Mouse (Mus musculus) liver, embryonic 15.5 days (tissue): ENCODE results near the gene Vps13a. TPM values are rescaled to one million over a fixed set of nuclear protein-coding genes. Genes with fewer than 3 reads are reported as not detected.
A peak's percentile ranks its signal among the peaks of the same experiment; 100 is the strongest.
"Not testable (repeated sequence)": the region's sequence is repeated elsewhere in the genome, so short reads cannot be mapped to it uniquely, and the experiment has no call there.

Source experiments
- ATAC-seq: fragments of 200-750 bp; cut with Nextera tagmentation; 2 replicates; pipeline ENCODE4 v1.8.0; 2017; ENCODE audit warnings: moderate number of reproducible peaks, mild to moderate bottlenecking, moderate library complexity; ENCODE audit not compliant: insufficient read depth
- H3K27ac ChIP-seq: fragments of 300-500 bp; sonication (generic); replicated peaks from 2 replicates; pipeline ENCODE4 v1.5.1; 2015; ENCODE audit warnings: mild to moderate bottlenecking, inconsistent platforms
- H3K27me3 ChIP-seq: fragments of 300-500 bp; sonication (generic); 2 replicates; pipeline ENCODE4 v1.6.1; 2015; ENCODE audit warnings: mild to moderate bottlenecking, inconsistent platforms
- H3K36me3 ChIP-seq: fragments of 300-500 bp; sonication (generic); replicated peaks from 2 replicates; pipeline ENCODE4 v1.6.1; 2015; ENCODE audit warnings: moderate library complexity, mild to moderate bottlenecking, inconsistent platforms
- H3K4me1 ChIP-seq: fragments of 300-500 bp; sonication (generic); replicated peaks from 2 replicates; pipeline ENCODE4 v1.6.1; 2015; ENCODE audit warnings: inconsistent platforms
- H3K4me2 ChIP-seq: fragments of 300-500 bp; sonication (generic); 2 replicates; pipeline ENCODE4 v1.6.1; 2015; ENCODE audit warnings: moderate library complexity, mild to moderate bottlenecking, inconsistent platforms
- H3K4me3 ChIP-seq: fragments of 300-500 bp; sonication (generic); replicated peaks from 2 replicates; pipeline ENCODE4 v1.5.1; 2015; ENCODE audit warnings: mild to moderate bottlenecking, inconsistent platforms
- H3K9ac ChIP-seq: fragments of 300-500 bp; sonication (generic); 2 replicates; pipeline ENCODE4 v1.6.1; 2015; ENCODE audit warnings: moderate library complexity, mild to moderate bottlenecking, inconsistent platforms
- H3K9me3 ChIP-seq: fragments of 300-500 bp; sonication (generic); replicated peaks from 2 replicates; pipeline ENCODE4 v1.6.1; 2016; ENCODE audit warnings: inconsistent platforms
- WGBS: fragments of 180-500 bp; shearing (Covaris S2); methylation state at CpG from one replicate; pipeline ENCODE4 v1.1.7; 2015; ENCODE audit warnings: mixed read lengths; ENCODE audit not compliant: insufficient replicate concordance; 5-methylcytosine and 5-hydroxymethylcytosine counted together
- polyA plus RNA-seq: library from polyadenylated mRNA; unstranded; fragments of >200 nt; fragmentation: Nextera tagmentation; extraction: Ambion mirVana; gene quantifications from 2 replicates; pipeline ENCODE4 v1.2.1, GENCODE M21; 2015

Vps13a gene
- polyA plus RNA-seq, 1 experiment from 2014 or later: 6.3 TPM

DNA sequence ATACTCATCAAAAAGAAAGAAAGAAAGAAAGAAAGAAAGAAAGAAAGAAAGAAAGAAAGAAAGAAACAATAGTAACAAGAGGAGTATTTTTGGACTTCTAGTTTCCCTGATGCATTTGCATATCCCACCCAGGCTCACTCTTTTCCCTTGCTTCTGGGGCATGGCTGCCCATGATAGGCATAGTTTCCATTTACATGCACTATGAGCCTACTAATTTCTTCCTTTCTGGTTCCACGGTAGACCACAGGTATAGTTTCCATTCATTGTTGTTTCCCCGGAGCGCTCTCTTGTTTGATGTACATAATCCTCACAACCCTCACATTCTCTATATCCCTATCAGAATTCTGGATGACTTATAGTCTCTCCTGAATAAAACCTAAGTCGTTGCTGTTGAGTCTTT, 9.2 kb upstream of the Vps13a start:
- no peaks in the 10 kb centered on the region for H3K36me3 ChIP-seq
- ATAC-seq: no peak
- no peak overlapping the region for H3K27ac ChIP-seq
- H3K4me2 ChIP-seq: no peak overlapping the region
- 62% methylated on average over 4 of the region's 4 CpGs for WGBS
- H3K4me3 ChIP-seq: no peak overlapping the region
- H3K9ac ChIP-seq: no peak overlapping the region
- no peaks in the 10 kb centered on the region for H3K9me3 ChIP-seq
- H3K4me1 ChIP-seq: no peaks in the 10 kb centered on the region
- peaks cover 11% of the 10 kb centered on the region for H3K27me3 ChIP-seq

DNA sequence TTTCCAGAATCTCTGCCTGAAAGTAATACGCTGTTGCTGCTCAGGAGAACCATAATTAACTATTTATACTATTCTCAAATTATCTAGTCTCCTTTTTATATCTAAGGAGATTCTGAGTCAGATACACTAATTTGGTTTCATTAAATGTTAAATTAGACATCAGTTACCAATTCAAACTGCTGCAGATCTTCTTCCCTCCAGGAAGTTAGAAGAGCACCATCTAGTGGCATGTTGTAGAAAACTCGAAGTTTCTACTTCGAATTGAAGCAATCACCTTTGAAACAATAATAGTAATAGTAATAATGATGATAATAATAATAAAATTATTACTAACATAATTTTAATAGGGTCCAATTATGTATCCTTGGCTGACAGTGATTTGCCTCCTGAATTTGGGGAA, 4.1 kb upstream of the Vps13a start:
- no peak overlapping the region for H3K4me2 ChIP-seq
- H3K27ac ChIP-seq: no peak overlapping the region
- H3K36me3 ChIP-seq: no peaks in the 10 kb centered on the region
- H3K9ac ChIP-seq: no peak overlapping the region
- WGBS: 25% methylated on average over 3 of the region's 3 CpGs
- peaks cover 4% of the 10 kb centered on the region; the same call in 1 of the 2 replicates for H3K27me3 ChIP-seq
- no peak overlapping the region for H3K4me3 ChIP-seq
- peaks cover 12% of the 10 kb centered on the region for H3K4me1 ChIP-seq
- no peaks in the 10 kb centered on the region for H3K9me3 ChIP-seq
- ATAC-seq: no peak

DNA sequence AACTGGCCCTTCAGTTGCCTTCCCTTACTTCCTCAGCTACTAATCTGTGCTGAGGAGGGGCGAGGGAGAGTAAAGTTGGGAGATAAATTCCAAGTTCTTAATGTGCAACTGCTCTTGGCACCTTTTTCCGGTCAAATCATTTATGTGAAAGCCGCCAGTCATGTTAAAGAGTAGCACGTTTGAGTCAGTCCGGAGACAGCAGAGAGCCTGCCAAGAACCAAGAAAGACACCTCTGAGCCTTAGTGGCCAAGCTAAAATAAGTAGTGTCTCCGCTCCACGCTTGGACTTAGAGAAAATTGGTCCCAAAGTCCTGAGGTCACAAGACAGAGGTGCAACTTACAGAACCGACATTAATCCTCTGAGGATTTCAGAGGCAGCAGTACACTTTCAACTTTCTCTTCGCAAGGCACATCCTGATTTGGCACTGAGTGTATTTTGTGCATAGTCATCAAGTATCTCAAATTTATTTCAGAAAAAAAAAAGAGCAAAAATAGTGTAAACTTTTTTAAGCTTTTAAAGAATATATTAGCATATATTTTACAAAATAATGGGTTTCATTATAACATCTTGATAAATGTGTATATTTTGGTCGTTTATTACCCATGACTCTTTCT, 780 bp upstream of the Vps13a start:
- 8% methylated on average over 10 of the region's 10 CpGs for WGBS

DNA sequence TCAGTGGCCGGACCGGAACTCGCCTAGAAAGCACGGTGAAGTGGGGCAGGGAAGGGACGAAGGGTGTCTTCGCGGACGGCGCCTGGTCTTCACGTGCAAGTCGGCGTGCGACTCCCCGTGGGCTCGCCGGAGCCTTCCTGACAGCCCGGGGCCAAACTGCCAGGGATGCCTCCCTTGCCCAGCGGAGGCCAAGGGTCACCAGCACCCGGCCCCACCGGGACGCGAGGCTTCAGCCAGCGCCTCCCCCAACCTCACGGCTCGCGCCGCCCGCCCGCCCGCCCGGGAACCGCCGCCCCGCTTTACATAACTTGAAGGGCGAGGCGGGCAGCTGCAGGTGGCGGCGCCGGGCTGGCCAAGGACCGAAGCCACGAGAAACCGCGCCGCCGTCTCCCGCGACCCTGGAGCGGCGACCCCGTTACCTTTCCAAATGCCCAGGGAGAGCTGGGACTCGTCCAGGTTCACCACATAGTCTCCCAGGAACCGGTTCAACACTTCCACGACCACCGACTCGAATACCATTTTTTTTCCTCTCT, 416 bp downstream of the Vps13a start:
- Histone ChIP-seq H3K4me3 (peak overlapping the region; percentile 85), H3K9ac (peak overlapping the region; percentile 83), H3K36me3 (no peaks in the 10 kb centered on the region), H3K27me3 (0 out of 2 replicates have a peak, but pooled peaks cover 4% of the 10 kb centered on the region), H3K27ac (peak overlapping the region; percentile 74), H3K4me1 (peaks cover 36% of the 10 kb centered on the region), H3K9me3 (no peaks in the 10 kb centered on the region), H3K4me2 (peak overlapping the region; percentile 97)
- WGBS: under 1% methylated on average over 55 of the region's 55 CpGs
- peak; percentile 78 for ATAC-seq

More for the DNA sequence above, 780 bp upstream of the Vps13a start:
- Histone ChIP-seq H3K36me3 (no peaks in the 10 kb centered on the region), H3K4me1 (peaks cover 31% of the 10 kb centered on the region), H3K9ac (peak overlapping the region; percentile 61), H3K9me3 (no peaks in the 10 kb centered on the region), H3K27me3 (0 out of 2 replicates have a peak, but pooled peaks cover 4% of the 10 kb centered on the region), H3K4me3 (peak overlapping the region; percentile 85), H3K27ac (peak overlapping the region; percentile 85), H3K4me2 (peak overlapping the region; percentile 76)
- ATAC-seq: peak; percentile 13

DNA sequence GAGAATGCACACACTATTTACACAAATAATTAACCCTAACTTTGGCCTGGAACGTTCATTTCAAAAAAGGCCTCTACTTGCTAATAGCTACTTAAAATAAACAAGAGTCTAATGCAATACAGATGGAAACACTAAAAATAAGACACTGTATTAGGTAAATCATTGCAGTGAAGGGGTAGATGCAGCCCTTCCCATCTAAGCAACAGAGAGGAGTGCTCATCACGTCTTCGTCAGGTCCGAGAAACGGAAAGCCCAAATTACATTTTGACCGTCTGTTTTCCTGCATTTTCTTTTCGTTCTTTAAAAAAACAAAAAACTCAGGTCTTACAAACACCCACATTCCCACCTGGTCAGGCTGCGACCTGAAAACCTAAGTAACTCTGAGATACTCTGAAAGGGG, 947 bp downstream of the Vps13a start:
- peak overlapping the region; percentile 74 for H3K27ac ChIP-seq

DNA sequence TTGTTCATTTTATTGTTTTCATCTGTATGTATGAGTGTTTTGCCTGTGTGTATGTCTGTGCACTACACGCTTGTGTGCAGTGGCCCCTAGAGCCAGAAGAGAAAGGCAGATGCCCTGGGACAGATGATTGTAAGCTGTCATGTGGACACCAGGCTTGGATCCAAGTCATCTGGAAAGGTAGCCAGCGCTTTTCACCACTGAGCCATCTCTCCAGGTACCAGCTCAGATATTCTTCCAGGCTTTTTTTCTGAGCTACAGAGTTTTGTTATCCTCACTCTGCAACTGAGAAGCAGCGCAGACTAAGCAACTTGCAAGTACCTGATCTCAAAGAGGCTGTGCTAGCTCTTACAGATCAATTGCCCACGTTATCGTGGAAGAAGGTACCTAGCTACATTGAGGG, 1.5 kb downstream of the Vps13a start:
- H3K36me3 ChIP-seq: no peaks in the 10 kb centered on the region
- peak overlapping the region; percentile 85 for H3K4me3 ChIP-seq
- peak overlapping the region; percentile 53; the same call in 1 of the 2 replicates for H3K27ac ChIP-seq
- ATAC-seq: no peak
- H3K9me3 ChIP-seq: no peaks in the 10 kb centered on the region
- H3K27me3 ChIP-seq: 0 out of 2 replicates have a peak, but pooled peaks cover 4% of the 10 kb centered on the region
- peak overlapping the region; percentile 37; the same call in 1 of the 2 replicates for H3K9ac ChIP-seq
- WGBS: 52% methylated on average over 5 of the region's 5 CpGs
- peak overlapping the region; percentile 97 for H3K4me2 ChIP-seq
- peaks cover 36% of the 10 kb centered on the region for H3K4me1 ChIP-seq

More for the DNA sequence above, 947 bp downstream of the Vps13a start:
- Histone ChIP-seq H3K4me1 (peaks cover 36% of the 10 kb centered on the region), H3K36me3 (no peaks in the 10 kb centered on the region), H3K4me2 (peak overlapping the region; percentile 97), H3K27me3 (0 out of 2 replicates have a peak, but pooled peaks cover 4% of the 10 kb centered on the region), H3K4me3 (peak overlapping the region; percentile 85), H3K9ac (peak overlapping the region; percentile 83), H3K9me3 (no peaks in the 10 kb centered on the region)
- WGBS: 6% methylated on average over 8 of the region's 8 CpGs
- ATAC-seq: no peak

DNA sequence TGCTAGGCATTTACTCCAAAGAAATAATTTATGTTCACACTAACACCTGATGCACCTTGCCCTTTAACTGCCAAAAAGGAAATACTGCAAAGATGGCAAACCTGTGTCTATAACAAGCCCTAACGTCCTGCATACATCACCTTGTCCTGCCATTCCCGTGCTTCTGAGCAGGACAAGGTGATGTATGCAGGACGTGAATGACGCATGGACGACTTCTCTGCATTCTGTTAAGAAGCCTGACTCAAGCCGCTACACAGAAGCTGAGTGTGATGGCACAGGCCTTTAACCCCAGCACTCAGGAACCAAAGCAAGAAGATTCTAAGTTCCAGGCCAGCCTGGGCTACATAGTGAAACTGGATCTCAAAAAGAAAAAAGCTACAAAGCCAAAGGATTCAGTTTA, 2.2 kb downstream of the Vps13a start:
- Histone ChIP-seq H3K4me3 (peak overlapping the region; percentile 30), H3K36me3 (no peaks in the 10 kb centered on the region), H3K4me2 (peak overlapping the region; percentile 57), H3K27ac (peak overlapping the region; percentile 38; the same call in 1 of the 2 replicates), H3K9me3 (no peaks in the 10 kb centered on the region), H3K4me1 (peaks cover 39% of the 10 kb centered on the region), H3K27me3 (0 out of 2 replicates have a peak, but pooled peaks cover 4% of the 10 kb centered on the region), H3K9ac (0 out of 2 replicates have a peak overlapping the region, but pooled peaks have one; percentile 16)
- ATAC-seq: no peak
- WGBS: 61% methylated on average over 6 of the region's 6 CpGs

DNA sequence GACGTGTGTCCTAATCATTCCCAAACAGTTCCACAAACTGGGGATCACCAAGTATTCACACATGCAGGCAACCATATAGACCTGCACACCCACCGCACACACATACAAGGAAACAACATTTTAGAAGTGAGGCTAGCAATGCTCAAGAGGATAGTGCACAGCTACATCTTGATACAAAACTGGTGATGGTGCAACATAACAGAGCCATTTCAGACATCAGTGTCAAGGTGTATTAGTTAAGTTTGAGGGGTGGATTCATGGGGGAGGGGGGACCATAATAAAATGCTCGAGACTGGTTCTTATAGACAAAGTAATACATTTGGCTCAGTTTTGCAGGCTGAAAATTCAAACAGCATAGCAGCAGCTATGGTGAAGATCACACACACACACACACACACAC, 2.8 kb downstream of the Vps13a start:
- Histone ChIP-seq H3K9me3 (no peaks in the 10 kb centered on the region), H3K27ac (0 out of 2 replicates have a peak overlapping the region, but pooled peaks have one; percentile 38), H3K27me3 (0 out of 2 replicates have a peak, but pooled peaks cover 4% of the 10 kb centered on the region), H3K4me1 (peaks cover 45% of the 10 kb centered on the region), H3K9ac (no peak overlapping the region), H3K36me3 (no peaks in the 10 kb centered on the region), H3K4me2 (peak overlapping the region; percentile 57), H3K4me3 (peak overlapping the region; percentile 30)
- WGBS: 56% methylated on average over 3 of the region's 3 CpGs
- ATAC-seq: no peak

DNA sequence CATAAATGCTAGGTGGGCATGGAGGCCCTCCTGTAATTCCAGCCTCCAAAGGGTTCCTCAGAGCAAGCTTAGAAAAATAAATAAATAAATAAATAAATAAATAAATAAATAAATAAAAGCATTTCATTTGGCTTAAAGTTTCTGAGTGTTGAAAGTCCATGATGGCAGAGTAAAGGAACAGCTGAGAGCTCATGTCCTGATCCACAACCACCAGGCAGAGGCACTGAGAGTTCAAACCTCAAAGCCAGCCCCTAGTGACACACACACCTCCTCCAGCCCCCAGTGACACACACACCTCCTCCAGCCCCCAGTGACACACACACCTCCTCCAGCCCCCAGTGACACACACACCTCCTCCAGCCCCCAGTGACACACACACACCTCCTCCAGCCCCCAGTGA, 3.3 kb downstream of the Vps13a start:
- peaks cover 45% of the 10 kb centered on the region for H3K4me1 ChIP-seq
- not testable (repeated sequence) for H3K27me3 ChIP-seq, ATAC-seq, H3K27ac ChIP-seq, H3K36me3 ChIP-seq, H3K9ac ChIP-seq, H3K9me3 ChIP-seq, H3K4me3 ChIP-seq, H3K4me2 ChIP-seq

DNA sequence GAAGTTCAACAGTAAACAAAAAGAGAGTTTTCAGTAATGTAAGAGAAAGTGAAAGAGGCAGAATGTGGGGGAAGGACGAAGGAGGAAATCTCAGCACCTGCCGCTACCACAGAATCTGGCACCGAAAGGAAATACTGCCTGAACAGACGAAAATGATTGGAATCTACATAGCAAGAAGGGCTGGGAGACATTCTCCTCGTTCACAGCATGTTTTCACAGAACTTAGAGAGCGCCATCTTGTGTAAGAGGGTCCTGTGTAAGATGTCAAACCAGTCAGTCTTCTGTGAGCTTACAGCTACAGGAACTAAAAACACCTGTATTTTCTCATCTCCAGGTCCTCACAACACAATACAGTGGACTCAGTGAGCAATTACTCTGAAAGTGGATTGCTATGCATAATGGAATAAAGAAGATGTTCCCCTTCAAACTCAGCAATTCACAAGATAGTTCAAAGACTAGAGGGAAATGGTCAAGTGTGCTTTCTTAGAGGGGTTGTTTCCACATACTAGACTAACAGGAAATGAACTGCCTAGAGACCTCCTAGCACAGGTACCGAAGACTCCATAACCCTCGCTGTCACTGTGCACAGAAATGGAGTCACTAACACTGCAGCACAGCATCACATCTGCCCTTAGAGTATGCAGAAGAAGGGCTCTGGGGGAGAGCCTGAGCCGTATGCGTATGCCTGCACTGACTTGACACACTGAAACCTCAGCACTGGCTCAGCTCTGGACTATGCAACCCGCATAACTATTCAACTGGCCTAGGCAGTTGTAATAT, 7.3 kb downstream of the Vps13a start:
- 51% methylated on average over 11 of the region's 11 CpGs for WGBS
- Histone ChIP-seq H3K4me3 (no peak overlapping the region), H3K27me3 (no peaks in the 10 kb centered on the region), H3K9ac (no peak overlapping the region), H3K4me2 (no peak overlapping the region), H3K9me3 (no peaks in the 10 kb centered on the region), H3K36me3 (no peaks in the 10 kb centered on the region), H3K4me1 (peaks cover 24% of the 10 kb centered on the region), H3K27ac (no peak overlapping the region)
- ATAC-seq: no peak

DNA sequence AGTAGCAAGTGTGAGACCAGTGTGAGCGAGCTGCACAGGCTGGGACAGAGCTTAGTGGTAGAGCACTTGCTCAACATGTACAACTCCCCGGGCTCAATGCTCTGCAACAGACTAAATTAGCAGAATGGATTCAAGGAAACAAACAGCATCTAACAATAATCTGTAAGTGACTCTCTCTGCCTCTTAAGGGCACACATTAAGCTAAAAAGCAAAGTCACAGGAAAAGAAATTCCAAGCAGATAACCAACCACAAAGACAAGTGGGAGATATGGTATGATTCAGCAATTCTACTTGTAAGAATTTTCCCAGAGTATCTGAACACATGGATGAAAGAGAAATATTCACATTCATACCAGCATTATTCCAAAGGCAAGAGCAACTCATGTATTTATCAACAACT, 13.3 kb downstream of the Vps13a start:
- no peak for ATAC-seq
- WGBS: 29% methylated on average over 2 of the region's 2 CpGs

More for the DNA sequence above, 13.3 kb downstream of the Vps13a start:
- H3K4me2 ChIP-seq: no peak overlapping the region
- no peak overlapping the region for H3K4me3 ChIP-seq
- H3K27ac ChIP-seq: no peak overlapping the region
- H3K9ac ChIP-seq: no peak overlapping the region
- no peaks in the 10 kb centered on the region for H3K27me3 ChIP-seq
- no peaks in the 10 kb centered on the region for H3K36me3 ChIP-seq
- H3K4me1 ChIP-seq: peaks cover 17% of the 10 kb centered on the region
- no peaks in the 10 kb centered on the region for H3K9me3 ChIP-seq
